Mouse (Mus musculus): ENCODE results near the gene Nmnat3. TPM values are rescaled to one million over a fixed set of nuclear protein-coding genes. Genes with fewer than 3 reads are reported as not detected.
A peak's percentile ranks its signal among the peaks of the same experiment; 100 is the strongest.

The Nmnat3 gene
- polyA plus RNA-seq, 1 experiment from 2014 or later: 4.3 TPM

DNA sequence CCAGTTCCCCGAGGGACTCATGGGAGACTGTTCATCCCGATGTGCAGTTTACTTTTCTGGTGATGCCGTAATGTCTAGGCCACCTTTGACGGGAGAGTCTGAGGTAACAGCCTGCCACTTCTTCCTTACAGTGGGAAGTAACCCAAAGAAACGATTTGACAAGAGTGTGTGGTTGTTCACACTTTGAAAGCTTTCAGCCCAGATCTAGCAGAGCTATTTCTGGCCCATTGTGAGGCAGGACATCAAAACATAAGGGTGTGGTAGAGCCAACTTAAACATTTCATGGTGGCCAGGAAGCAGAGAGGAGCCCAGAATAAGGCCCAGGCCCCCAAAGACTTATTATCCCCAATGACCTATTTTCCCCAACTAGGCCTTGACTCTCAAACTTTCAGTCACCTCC is 114.4 kb downstream of the Nmnat3 start:
- H3K4me3 ChIP-seq: no peak overlapping the region
- H3K9ac ChIP-seq: no peak overlapping the region
- H3K27me3 ChIP-seq: no peaks in the 10 kb centered on the region
- ATAC-seq (ENCODE audit: insufficient number of reproducible peaks, insufficient read depth, low FRiP score, low TSS enrichment): no peak
- no peaks in the 10 kb centered on the region for H3K4me1 ChIP-seq
- no peaks in the 10 kb centered on the region for H3K9me3 ChIP-seq
- no peak overlapping the region for H3K27ac ChIP-seq
- 88% methylated on average over 5 of the region's 5 CpGs for WGBS
- H3K4me2 ChIP-seq (replicated peaks): no peak overlapping the region
- H3K36me3 ChIP-seq: no peaks in the 10 kb centered on the region

- WGBS: 88% methylated on average over 12 of the region's 12 CpGs
- Histone ChIP-seq H3K27me3 (no peaks in the 10 kb centered on the region), H3K27ac (no peak overlapping the region)
These were observed 120.5 kb downstream of the Nmnat3 start for GRCm38 (mm10) chr9:98407771-98408170.

DNA sequence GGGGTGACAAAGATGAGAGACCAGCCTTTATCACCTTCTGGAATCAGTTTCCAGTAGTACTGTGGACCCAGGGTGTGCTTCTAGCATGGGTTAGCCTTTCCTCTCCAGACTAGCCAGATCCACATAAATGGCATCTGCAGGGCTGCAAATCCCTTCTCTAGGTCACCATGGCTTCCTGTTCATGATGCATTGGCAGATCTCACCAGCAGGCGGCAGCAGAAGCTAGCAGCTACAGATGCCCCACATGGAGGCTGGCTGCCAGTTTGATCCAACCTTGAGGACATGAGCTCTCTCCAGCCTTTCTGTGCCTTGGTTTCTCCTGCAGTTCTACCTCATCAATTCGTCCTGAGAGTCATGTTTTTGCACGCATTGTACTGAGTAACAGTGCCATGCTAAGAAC is 121.9 kb downstream of the Nmnat3 start:
- Histone ChIP-seq H3K9me3 (no peaks in the 10 kb centered on the region), H3K27me3 (no peaks in the 10 kb centered on the region), H3K27ac (no peak overlapping the region), H3K36me3 (no peaks in the 10 kb centered on the region), H3K9ac (no peak overlapping the region), H3K4me2 (replicated peaks) (no peak overlapping the region), H3K4me1 (no peaks in the 10 kb centered on the region), H3K4me3 (no peak overlapping the region)
- 20% methylated on average over 3 of the region's 3 CpGs for WGBS
- no peak for ATAC-seq (ENCODE audit: insufficient number of reproducible peaks, insufficient read depth, low FRiP score, low TSS enrichment)

More at GRCm38 (mm10) chr9:98407771-98408170, 120.5 kb downstream of the Nmnat3 start:
- no peaks in the 10 kb centered on the region for H3K36me3 ChIP-seq
- no peaks in the 10 kb centered on the region for H3K4me1 ChIP-seq
- H3K9ac ChIP-seq: no peak overlapping the region
- no peak overlapping the region for H3K4me3 ChIP-seq
- no peak overlapping the region for H3K4me2 ChIP-seq (replicated peaks)
- H3K9me3 ChIP-seq: no peaks in the 10 kb centered on the region
- no peak for ATAC-seq (ENCODE audit: insufficient number of reproducible peaks, insufficient read depth, low FRiP score, low TSS enrichment)

DNA sequence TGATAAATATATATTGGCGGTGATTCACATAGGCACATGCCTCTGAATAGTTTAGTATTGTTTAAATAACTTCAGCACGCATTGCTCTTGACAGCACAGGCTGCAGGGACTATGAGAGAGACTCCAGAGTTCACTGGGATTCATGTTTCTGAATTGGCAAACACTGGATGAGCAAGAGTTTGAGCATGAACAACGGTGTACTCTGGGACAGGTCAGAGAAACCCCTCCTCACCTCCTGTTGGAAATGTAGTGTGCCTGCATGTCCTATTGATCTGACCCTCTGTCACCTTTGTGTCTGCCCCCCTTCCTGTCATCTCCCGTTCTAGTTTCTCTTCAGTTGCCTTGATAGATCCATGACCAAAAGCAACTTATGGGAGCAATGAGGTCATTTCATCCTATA is 128.2 kb downstream of the Nmnat3 start:
- Histone ChIP-seq H3K4me2 (replicated peaks) (no peak overlapping the region), H3K36me3 (no peaks in the 10 kb centered on the region), H3K27ac (no peak overlapping the region), H3K4me3 (no peak overlapping the region), H3K27me3 (no peaks in the 10 kb centered on the region), H3K9me3 (no peaks in the 10 kb centered on the region), H3K4me1 (peaks cover 1% of the 10 kb centered on the region; the same call in 1 of the 2 replicates), H3K9ac (no peak overlapping the region)
- ATAC-seq (ENCODE audit: insufficient number of reproducible peaks, insufficient read depth, low FRiP score, low TSS enrichment): no peak
- WGBS: 86% methylated on average over 4 of the region's 4 CpGs

- Histone ChIP-seq H3K27me3 (no peaks in the 10 kb centered on the region), H3K9ac (no peak overlapping the region), H3K9me3 (no peaks in the 10 kb centered on the region), H3K4me1 (peaks cover 16% of the 10 kb centered on the region), H3K27ac (no peak overlapping the region), H3K36me3 (no peaks in the 10 kb centered on the region), H3K4me2 (replicated peaks) (no peak overlapping the region), H3K4me3 (no peak overlapping the region)
- WGBS: 52% methylated on average over 7 of the region's 7 CpGs
- ATAC-seq (ENCODE audit: insufficient number of reproducible peaks, insufficient read depth, low FRiP score, low TSS enrichment): no peak
These were observed 130.7 kb downstream of the Nmnat3 start for GRCm38 (mm10) chr9:98417919-98418318.

- Histone ChIP-seq H3K27me3 (no peaks in the 10 kb centered on the region), H3K4me1 (peaks cover 16% of the 10 kb centered on the region), H3K9me3 (no peaks in the 10 kb centered on the region), H3K4me3 (no peak overlapping the region), H3K9ac (no peak overlapping the region), H3K27ac (no peak overlapping the region), H3K4me2 (replicated peaks) (no peak overlapping the region), H3K36me3 (no peaks in the 10 kb centered on the region)
- WGBS: 82% methylated on average over 3 of the region's 3 CpGs
- ATAC-seq (ENCODE audit: insufficient number of reproducible peaks, insufficient read depth, low FRiP score, low TSS enrichment): no peak
These were observed 131.1 kb downstream of the Nmnat3 start for GRCm38 (mm10) chr9:98418346-98418745.

DNA sequence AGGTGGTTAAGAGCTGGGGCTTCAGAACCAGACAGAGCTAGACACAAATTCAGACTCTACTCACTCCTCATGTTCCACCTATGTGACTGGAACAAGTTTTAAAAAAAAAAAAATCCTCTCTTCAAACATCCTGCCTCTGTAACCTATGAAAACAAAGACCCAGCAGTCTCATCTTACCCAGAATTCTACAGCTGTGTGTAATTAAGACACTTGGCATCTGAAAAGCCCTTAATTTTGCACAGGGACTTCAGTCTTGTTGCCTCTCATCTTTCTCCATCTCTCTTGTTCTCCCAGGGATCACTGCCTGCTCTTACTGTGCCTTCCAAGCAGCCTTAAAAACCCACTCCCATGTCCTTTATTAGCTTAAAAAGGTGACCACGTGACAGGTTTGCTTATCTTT is 133.4 kb downstream of the Nmnat3 start:
- Histone ChIP-seq H3K4me1 (peaks cover 21% of the 10 kb centered on the region), H3K9ac (no peak overlapping the region), H3K9me3 (no peaks in the 10 kb centered on the region), H3K36me3 (no peaks in the 10 kb centered on the region), H3K4me3 (no peak overlapping the region), H3K4me2 (replicated peaks) (no peak overlapping the region), H3K27ac (no peak overlapping the region), H3K27me3 (no peaks in the 10 kb centered on the region)
- ATAC-seq (ENCODE audit: insufficient number of reproducible peaks, insufficient read depth, low FRiP score, low TSS enrichment): no peak; the same call in 1 of the 2 replicates
- WGBS: 51% methylated on average over 1 of the region's 1 CpGs

DNA sequence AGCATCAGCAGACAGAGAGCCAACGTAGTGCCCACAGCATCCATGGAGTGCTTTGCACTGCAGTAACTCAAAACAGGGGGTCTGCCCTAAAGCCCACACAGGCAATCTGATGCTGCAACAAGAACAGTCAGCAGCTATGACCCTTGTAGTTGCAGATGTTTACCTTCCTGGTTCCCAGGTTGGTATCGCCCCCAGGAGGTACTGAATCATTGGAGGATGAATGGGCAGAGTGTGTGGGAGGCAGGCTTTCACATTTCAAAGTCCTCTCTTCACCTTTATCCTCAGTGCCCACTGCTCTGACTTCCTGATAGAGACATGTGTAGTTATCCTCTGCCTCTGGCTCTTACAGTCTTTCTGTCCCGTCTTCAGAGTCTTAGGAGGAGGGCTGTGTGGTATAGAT is 134.7 kb downstream of the Nmnat3 start:
- Histone ChIP-seq H3K27ac (no peak overlapping the region), H3K4me3 (no peak overlapping the region), H3K9me3 (no peaks in the 10 kb centered on the region), H3K27me3 (no peaks in the 10 kb centered on the region), H3K9ac (no peak overlapping the region), H3K4me1 (peaks cover 32% of the 10 kb centered on the region), H3K4me2 (replicated peaks) (no peak overlapping the region), H3K36me3 (no peaks in the 10 kb centered on the region)
- 46% methylated on average over 3 of the region's 3 CpGs for WGBS
- ATAC-seq (ENCODE audit: insufficient number of reproducible peaks, insufficient read depth, low FRiP score, low TSS enrichment): no peak

- ATAC-seq (ENCODE audit: insufficient number of reproducible peaks, insufficient read depth, low FRiP score, low TSS enrichment): no peak
- Histone ChIP-seq H3K4me3 (no peak within 1 kb of the TSS), H3K9ac (no peak within 1 kb of the TSS), H3K4me1 (peaks cover 40% of the 10 kb centered on the region), H3K9me3 (no peaks in the 10 kb centered on the region), H3K27ac (no peak within 1 kb of the TSS), H3K27me3 (no peaks in the 10 kb centered on the region), H3K36me3 (0 out of 2 replicates have a peak, but pooled peaks cover 4% of the 10 kb centered on the region), H3K4me2 (replicated peaks) (no peak within 1 kb of the TSS)
- 86% methylated on average over 5 of the region's 5 CpGs for WGBS
These were observed 135.4 kb downstream of the Nmnat3 start, which contains the start of gene Rbp1 for GRCm38 (mm10) chr9:98422656-98423055. Gene Rbp1 (plus strand): TSS chr9:98422961.

DNA sequence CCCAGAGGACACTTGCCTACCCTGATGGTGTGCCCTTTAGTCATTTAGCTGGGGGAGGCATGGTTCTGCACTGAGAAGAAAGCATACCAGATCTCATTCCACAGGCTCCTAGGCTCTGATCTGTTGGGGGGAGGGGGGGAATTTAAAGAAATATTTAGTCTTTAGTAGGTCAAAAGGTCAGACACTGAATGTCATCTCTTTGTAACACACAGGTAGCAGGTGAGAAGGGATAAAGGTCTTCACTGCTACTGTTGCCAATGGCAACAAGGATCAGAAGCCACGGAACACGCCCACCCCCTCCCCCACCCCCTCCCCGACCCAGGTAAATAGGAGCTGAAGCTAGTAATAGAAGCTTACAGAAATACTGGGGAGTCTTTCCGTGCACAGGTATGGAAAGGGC is 136.5 kb downstream of the Nmnat3 start:
- no peaks in the 10 kb centered on the region for H3K27me3 ChIP-seq
- 12% methylated on average over 4 of the region's 4 CpGs for WGBS
- H3K36me3 ChIP-seq: 0 out of 2 replicates have a peak, but pooled peaks cover 4% of the 10 kb centered on the region
- H3K4me2 ChIP-seq (replicated peaks): peak overlapping the region; percentile 70; the same call in 1 of the 2 replicates
- H3K9ac ChIP-seq: no peak overlapping the region
- H3K4me1 ChIP-seq: peaks cover 50% of the 10 kb centered on the region
- H3K4me3 ChIP-seq: no peak overlapping the region
- no peak for ATAC-seq (ENCODE audit: insufficient number of reproducible peaks, insufficient read depth, low FRiP score, low TSS enrichment)
- H3K9me3 ChIP-seq: no peaks in the 10 kb centered on the region
- no peak overlapping the region for H3K27ac ChIP-seq

DNA sequence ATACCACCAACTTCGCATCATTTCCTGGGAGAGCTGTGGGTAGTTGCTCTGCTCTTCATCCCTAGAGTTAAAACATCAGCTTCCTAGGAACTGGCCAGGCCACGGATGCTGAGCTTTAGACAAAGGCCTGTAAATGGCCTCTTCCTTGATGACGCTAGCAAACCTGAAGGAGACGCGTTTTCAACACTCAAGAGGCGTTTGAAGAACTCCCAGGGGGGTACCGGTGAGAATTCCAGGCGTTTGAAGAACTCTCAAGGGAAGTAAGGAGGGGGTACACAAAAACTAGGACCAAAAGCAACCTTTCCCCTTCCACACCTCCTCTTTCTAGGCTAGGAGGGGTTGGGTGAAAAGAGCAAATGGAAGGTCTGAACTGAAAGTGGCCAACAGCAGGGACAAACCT is 137.1 kb downstream of the Nmnat3 start:
- Histone ChIP-seq H3K4me3 (peak overlapping the region; percentile 49), H3K4me1 (peaks cover 55% of the 10 kb centered on the region), H3K4me2 (replicated peaks) (peak overlapping the region; percentile 70), H3K36me3 (0 out of 2 replicates have a peak, but pooled peaks cover 4% of the 10 kb centered on the region), H3K9me3 (no peaks in the 10 kb centered on the region), H3K27ac (no peak overlapping the region), H3K9ac (0 out of 2 replicates have a peak overlapping the region, but pooled peaks have one; percentile 69), H3K27me3 (no peaks in the 10 kb centered on the region)
- WGBS: 5% methylated on average over 8 of the region's 8 CpGs
- no peak for ATAC-seq (ENCODE audit: insufficient number of reproducible peaks, insufficient read depth, low FRiP score, low TSS enrichment)

- Histone ChIP-seq H3K9ac (peak overlapping the region; percentile 69), H3K4me1 (peaks cover 60% of the 10 kb centered on the region), H3K4me3 (peak overlapping the region; percentile 49), H3K4me2 (replicated peaks) (peak overlapping the region; percentile 70), H3K36me3 (0 out of 2 replicates have a peak, but pooled peaks cover 4% of the 10 kb centered on the region), H3K27me3 (no peaks in the 10 kb centered on the region), H3K27ac (peak overlapping the region; percentile 60; the same call in 1 of the 2 replicates), H3K9me3 (no peaks in the 10 kb centered on the region)
- WGBS: 1% methylated on average over 39 of the region's 42 CpGs
- ATAC-seq (ENCODE audit: insufficient number of reproducible peaks, insufficient read depth, low FRiP score, low TSS enrichment): peak; percentile 61; the same call in 1 of the 2 replicates
These were observed 137.5 kb downstream of the Nmnat3 start for GRCm38 (mm10) chr9:98424725-98425210.

Measured in embryonic facial prominence, embryonic 12.5 days (tissue).